Mouse (Mus musculus): ENCODE results near the gene Serpinb6b.

DNA sequence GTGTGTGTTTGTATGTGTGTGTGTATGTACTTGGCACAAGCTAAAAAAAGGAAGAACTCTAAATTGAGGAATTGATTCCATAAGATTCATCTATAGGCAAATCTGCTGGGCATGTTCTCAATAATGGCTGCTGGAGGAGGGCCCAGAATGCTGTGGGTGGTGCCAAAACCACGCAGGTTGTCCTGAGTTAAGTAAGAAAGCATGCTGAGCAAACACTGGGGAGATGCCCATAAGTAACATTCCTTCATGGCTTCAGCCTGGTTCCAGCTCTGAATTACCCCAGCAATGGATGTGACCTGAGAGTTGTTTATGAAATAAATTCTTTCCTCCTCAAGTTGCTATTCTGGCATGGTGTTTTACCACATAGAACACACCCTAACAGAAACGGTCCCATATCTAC is 48.3 kb downstream of the Serpinb6b start:
- TF ChIP-seq POLR2A (IDR thresholded peaks at IDR 0.05; ENCODE audit: low read depth, low read length), result no peak
- TF ChIP-seq CTCF (IDR thresholded peaks at IDR 0.05; ENCODE audit: extremely low read depth, insufficient read length, insufficient replicate concordance, low read depth, low read length), result no peak
